Mouse (Mus musculus) cerebellum, adult 2 months (tissue): ENCODE results near the gene Gm7030.
"Not testable (repeated sequence)": the region's sequence is repeated elsewhere in the genome, so short reads cannot be mapped to it uniquely, and the experiment has no call there.

Experiments used
- CTCF ChIP-seq: fragments of 200-500 bp; IDR thresholded peaks from 2 replicates; pipeline ENCODE4 v1.5.1; 2011; ENCODE audit warnings: low read depth, mild to moderate bottlenecking, control low read depth, low read length, moderate library complexity, borderline replicate concordance; ENCODE audit not compliant: insufficient read depth
- POLR2A ChIP-seq: fragments of 200-500 bp; IDR thresholded peaks from 2 replicates; pipeline ENCODE4 v1.6.1; 2011; ENCODE audit warnings: low read length, control low read depth, borderline replicate concordance; ENCODE audit not compliant: insufficient read depth

DNA sequence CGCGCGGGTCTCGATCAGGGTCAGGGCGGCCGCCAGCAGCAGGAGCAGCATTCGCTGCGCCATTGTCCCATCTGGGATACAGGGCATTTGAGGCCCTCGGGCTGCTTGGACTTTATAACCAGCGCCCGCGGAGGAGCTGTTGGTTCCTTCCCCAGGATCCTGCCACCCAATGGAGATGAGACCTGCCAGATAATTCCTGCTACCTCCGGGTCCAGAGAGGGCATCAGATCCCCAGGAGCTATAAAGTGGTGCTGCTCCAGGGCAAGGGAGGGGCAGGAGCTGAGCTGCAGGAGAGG is 16.6 kb upstream of the Gm7030 start:
- TF ChIP-seq CTCF, POLR2A: not testable (repeated sequence)
